Mouse (Mus musculus) cortical plate, adult 2 months (tissue): ENCODE results near the gene Muc5b. TPM values are rescaled to one million over a fixed set of nuclear protein-coding genes. Genes with fewer than 3 reads are reported as not detected.

Experiments
- H3K27ac ChIP-seq: fragments of 200-500 bp; 2 replicates; pipeline ENCODE4 v1.5.1; 2012; ENCODE audit warnings: low read length, control low read depth, inconsistent platforms; ENCODE audit not compliant: insufficient read depth
- H3K4me1 ChIP-seq: fragments of 200-500 bp; 2 replicates; pipeline ENCODE4 v1.6.1; 2011; ENCODE audit warnings: low read length; ENCODE audit not compliant: control insufficient read depth, insufficient read depth
- H3K4me3 ChIP-seq: fragments of 200-500 bp; 2 replicates; pipeline ENCODE4 v1.5.1; 2011; ENCODE audit warnings: mild to moderate bottlenecking, low read length, control low read depth; ENCODE audit not compliant: insufficient read depth
- CTCF ChIP-seq: fragments of 200-500 bp; IDR thresholded peaks from 2 replicates; pipeline ENCODE4 v1.5.1; 2011; ENCODE audit warnings: mild to moderate bottlenecking, control low read depth, low read length; ENCODE audit not compliant: insufficient read depth; ENCODE audit errors: extremely low read depth
- POLR2A ChIP-seq: fragments of 200-500 bp; IDR thresholded peaks from 2 replicates; pipeline ENCODE4 v1.6.1; 2011; ENCODE audit warnings: mild to moderate bottlenecking, low read length, control low read depth; ENCODE audit not compliant: insufficient read depth; ENCODE audit errors: extremely low read depth
- polyA plus RNA-seq: library from polyadenylated mRNA; depleted of rRNA; stranded (reverse); fragments of >200 nt; gene quantifications from 2 replicates; pipeline ENCODE4 v1.2.3, GENCODE M21; 2012

The Muc5b gene
- polyA plus RNA-seq, 1 experiment: not detected

GRCm38 (mm10) chr7:141823699-141824098 is 15.2 kb upstream of the Muc5b start:
- H3K4me1 ChIP-seq: no peaks in the 10 kb centered on the region
- H3K4me3 ChIP-seq: no peak overlapping the region
- no peak overlapping the region for H3K27ac ChIP-seq
- TF ChIP-seq POLR2A (no peak), CTCF (no peak)

DNA sequence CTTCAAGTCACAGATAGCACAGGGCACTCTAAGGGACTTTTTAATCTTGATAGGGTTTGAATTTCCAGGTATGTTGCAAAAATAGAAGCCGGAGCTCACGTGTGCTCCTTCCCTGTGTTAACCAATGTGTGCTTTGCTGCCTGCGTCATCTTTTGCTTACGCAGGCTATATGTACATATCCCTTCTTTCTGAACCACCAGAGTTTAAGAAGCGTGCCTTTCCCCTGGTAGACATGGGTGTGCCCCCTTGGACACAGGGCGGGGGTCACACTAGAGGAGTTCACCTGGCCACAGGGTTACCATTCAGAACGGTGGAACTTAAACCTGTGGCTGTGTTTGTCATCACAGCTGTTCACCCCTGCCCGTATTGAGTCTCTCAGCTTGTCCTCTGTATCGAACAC is 14.5 kb upstream of the Muc5b start:
- Histone ChIP-seq H3K27ac (no peak overlapping the region), H3K4me3 (no peak overlapping the region), H3K4me1 (no peaks in the 10 kb centered on the region)
- TF ChIP-seq POLR2A: no peak
- no peak for TF ChIP-seq CTCF

- H3K4me3 ChIP-seq: no peak overlapping the region
- TF ChIP-seq CTCF (no peak), POLR2A (no peak)
Measured at GRCm38 (mm10) chr7:141835941-141836340, 2.9 kb upstream of the Muc5b start.

DNA sequence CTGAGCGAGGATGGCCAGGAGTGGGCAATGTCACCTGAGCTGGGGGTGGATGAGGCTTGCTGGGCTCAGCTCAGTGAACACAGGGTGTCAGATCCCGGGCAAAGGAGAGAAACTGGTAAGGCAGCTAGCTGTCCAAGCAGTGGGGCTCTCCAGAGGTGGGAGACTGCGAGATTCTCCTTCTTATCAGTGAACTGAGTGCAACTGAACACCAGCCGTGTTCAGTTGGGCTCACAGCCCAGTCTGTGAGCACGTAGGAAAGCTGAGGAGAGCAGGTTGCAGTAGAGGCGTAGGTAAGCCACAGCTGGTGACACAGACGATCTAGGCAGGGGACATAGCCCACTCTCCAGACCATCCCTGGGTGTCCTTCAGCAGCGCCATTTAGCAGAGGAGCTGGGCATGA is 2.4 kb upstream of the Muc5b start:
- no peak overlapping the region for H3K4me3 ChIP-seq
- no peaks in the 10 kb centered on the region for H3K4me1 ChIP-seq
- H3K27ac ChIP-seq: no peak overlapping the region
- no peak for TF ChIP-seq CTCF
- TF ChIP-seq POLR2A: no peak

More at GRCm38 (mm10) chr7:141835941-141836340, 2.9 kb upstream of the Muc5b start:
- Histone ChIP-seq H3K4me1 (no peaks in the 10 kb centered on the region), H3K27ac (no peak overlapping the region)

- no peak overlapping the region for H3K4me3 ChIP-seq
- no peaks in the 10 kb centered on the region for H3K4me1 ChIP-seq
- TF ChIP-seq CTCF (no peak), POLR2A (no peak)
- no peak overlapping the region for H3K27ac ChIP-seq
Measured at GRCm38 (mm10) chr7:141840354-141840753, 1.5 kb downstream of the Muc5b start.

DNA sequence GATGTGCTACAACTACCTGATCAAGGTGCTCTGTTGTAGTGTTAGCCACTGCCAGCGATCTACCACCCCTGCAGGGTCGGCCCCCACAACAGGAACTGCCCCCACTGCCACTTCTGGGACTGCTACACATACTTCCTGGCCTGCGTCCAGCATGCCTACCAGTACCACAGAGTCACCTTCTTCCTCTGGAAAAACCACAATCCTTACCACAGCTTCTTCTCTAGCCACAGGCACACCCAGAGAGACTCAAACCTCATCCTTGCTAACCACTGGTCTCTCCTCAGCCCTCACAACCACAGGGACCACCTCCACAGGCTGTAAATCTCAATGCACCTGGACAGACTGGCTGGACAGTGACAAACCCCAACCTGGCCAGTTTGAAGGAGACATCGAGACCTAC is 22.2 kb downstream of the Muc5b start:
- H3K4me3 ChIP-seq: no peak overlapping the region
- TF ChIP-seq CTCF: no peak
- TF ChIP-seq POLR2A: no peak
- H3K4me1 ChIP-seq: no peaks in the 10 kb centered on the region

DNA sequence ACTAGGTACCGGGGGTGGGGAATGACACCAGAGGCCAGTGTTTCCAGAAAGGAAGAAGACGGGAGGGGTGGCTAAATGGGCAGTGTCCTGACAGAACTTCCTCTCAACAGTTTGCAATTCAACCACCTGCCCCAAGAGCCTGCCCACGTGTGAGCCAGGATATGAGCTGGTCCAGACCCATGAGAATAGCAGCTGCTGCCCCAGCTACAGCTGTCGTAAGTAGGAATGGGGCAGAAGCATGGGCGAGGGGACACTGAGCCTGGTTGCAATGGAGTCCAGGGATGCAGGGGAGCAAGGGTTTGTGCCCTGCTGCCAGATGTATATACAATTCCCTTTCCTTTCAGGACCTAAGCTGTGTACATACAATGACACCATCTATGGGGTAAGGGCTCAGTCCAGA is 30.8 kb downstream of the Muc5b start:
- no peak overlapping the region for H3K27ac ChIP-seq
- no peak for TF ChIP-seq CTCF
- TF ChIP-seq POLR2A: no peak
- no peaks in the 10 kb centered on the region for H3K4me1 ChIP-seq
- H3K4me3 ChIP-seq: no peak overlapping the region

More for the DNA sequence above, 22.2 kb downstream of the Muc5b start:
- H3K27ac ChIP-seq: no peak overlapping the region

DNA sequence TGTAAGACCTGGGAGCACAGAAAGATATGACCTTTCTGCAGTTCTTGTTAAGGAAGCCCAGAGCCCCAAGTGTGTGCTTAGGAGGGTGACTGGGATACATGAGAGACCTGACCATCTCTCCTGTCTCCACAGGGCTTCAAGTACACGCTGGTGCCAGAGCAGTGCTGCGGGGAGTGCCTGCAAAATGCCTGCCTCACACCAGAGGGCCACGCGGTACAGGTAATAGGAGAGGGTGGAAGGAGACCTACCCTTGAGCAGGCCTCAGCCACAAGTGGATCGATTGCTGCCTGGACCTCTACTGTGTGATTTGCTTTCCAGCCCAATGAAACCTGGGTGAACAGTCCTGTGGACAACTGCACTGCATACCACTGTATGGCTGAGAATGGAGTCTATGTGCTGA is 31.7 kb downstream of the Muc5b start:
- H3K27ac ChIP-seq: no peak overlapping the region
- no peak overlapping the region for H3K4me3 ChIP-seq
- TF ChIP-seq CTCF (no peak), POLR2A (no peak)
- no peaks in the 10 kb centered on the region for H3K4me1 ChIP-seq

DNA sequence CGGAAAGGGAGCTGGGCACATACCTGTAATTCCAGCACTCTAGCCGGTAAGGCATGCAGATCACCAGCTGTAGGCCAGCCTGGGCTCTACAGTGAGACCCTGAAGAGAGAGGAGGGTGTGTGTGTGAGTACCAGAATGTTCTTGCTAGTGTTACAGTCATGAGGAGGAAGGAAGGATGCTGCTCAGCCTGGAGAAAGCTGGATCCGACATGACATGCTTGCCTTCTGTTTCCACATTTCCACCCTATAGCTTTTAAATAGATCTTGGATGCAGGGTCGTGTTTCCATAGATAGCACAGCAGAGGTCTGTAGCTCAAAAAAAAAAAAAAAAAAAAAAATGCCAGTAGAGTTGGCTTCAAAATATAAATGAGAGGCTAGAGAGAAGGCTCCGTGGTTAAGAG is 36.0 kb downstream of the Muc5b start:
- TF ChIP-seq CTCF: no peak
- no peak for TF ChIP-seq POLR2A
- Histone ChIP-seq H3K4me1 (peaks cover 4% of the 10 kb centered on the region), H3K4me3 (no peak overlapping the region), H3K27ac (no peak overlapping the region)

DNA sequence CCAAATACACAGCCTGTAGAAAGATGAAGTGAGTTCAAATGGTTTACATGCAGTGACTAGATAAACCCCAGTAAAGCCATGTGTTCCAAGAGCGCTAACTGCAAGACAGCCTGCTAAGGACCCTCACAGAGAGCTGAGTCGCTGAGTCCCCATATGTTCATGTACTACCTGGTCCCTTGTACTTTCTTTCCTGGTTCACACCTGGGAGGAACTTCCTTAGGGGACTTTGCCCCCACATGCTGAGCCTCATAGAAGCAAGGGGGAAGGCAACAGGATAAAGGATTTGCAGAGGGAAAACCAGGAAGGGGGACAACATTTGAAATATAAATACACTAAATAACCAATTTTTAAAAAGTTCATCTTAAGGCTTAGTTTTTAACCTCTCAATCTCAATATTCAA is 39.9 kb downstream of the Muc5b start:
- TF ChIP-seq CTCF (no peak), POLR2A (no peak)
- Histone ChIP-seq H3K4me3 (no peak overlapping the region), H3K4me1 (peaks cover 4% of the 10 kb centered on the region), H3K27ac (no peak overlapping the region)

DNA sequence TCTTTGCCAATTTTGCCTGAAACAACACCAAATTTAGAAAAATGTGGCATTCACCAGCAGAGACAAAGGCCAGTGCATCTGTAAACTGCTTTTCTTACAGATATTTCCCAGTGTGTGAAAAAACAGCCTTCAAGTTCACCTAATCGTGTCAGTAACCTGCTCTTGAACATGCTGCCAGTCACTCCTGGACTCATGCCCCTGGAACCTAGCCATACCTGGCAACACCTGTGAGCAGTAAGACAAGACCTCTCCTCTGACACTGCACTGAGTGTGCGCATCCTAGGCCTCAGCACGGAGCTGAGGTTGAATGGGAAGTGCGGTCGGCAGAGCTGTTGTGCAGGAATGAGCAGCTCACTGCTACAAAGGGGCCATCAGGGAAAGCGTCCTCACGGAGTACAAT is 53.3 kb downstream of the Muc5b start:
- no peak for TF ChIP-seq POLR2A
- TF ChIP-seq CTCF: no peak
- no peak overlapping the region for H3K27ac ChIP-seq
- peaks cover 2% of the 10 kb centered on the region for H3K4me1 ChIP-seq
- H3K4me3 ChIP-seq: no peak overlapping the region
